11 mouse cellular contexts compared by ENCODE assay signal in the genomic region with DNA sequence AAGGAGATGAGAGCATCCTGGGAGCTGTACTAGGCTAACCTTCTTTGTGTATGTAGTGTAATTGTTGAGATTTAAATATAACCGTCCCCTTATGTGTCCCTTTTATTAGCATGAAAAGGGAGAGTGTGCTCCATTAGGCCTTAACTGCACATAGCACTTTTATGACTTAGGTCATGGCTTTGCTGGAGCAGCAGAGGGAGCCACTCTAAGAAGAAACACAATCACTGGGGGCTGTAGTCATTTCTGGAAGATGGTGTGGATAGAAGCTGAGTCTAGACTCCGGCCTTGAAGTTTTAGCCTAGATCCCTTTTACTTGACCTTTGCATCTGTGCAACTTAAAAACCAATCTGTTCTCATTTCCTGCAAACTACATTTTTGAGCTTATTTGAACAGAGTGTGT. TPM values are rescaled to one million over a fixed set of nuclear protein-coding genes. Genes with fewer than 3 reads are reported as not detected.
A peak's percentile ranks its signal among the peaks of the same experiment; 100 is the strongest.
DNase-seq lines count a peak whose midpoint lies in the region; ATAC-seq and TF ChIP-seq lines count a peak whose summit lies in the region.
"Had no signal": no experiment of that assay in that cellular context is flagged by ENCODE, and none has a peak within 500 bp of the region (broad histone marks: within the 10 kb centered on the region; RNA-seq: fewer than 3 reads in every experiment).

No protein-coding gene starts in this region.

- H3K4me1 ChIP-seq in intestine, embryonic 14.5 days (replicated peaks; ENCODE audit: control insufficient read depth, insufficient read depth, low read length) = peaks cover 20% of the 10 kb centered on the region
- H3K4me1 ChIP-seq in intestine, embryonic 16.5 days (ENCODE audit: control insufficient read depth, insufficient read depth, low read length) = no peaks in the 10 kb centered on the region
- H3K4me1 ChIP-seq in midbrain, embryonic 13.5 days (replicated peaks) = peaks cover 23% of the 10 kb centered on the region
- peaks cover 37% of the 10 kb centered on the region for H3K4me1 ChIP-seq in midbrain, embryonic 10.5 days
- peaks cover 13% of the 10 kb centered on the region; the same call in 1 of the 2 replicates for H3K4me1 ChIP-seq in hindbrain, embryonic 12.5 days
- no peaks in the 10 kb centered on the region for H3K4me1 ChIP-seq in stomach, postnatal 0 days (replicated peaks; ENCODE audit: control insufficient read depth, insufficient read depth)

- peak overlapping the region; percentile 83 for H3K4me2 ChIP-seq in intestine, embryonic 14.5 days (ENCODE audit: low read length)
- H3K4me2 ChIP-seq in intestine, embryonic 16.5 days (ENCODE audit: low read depth, low read length) = no peak overlapping the region
- H3K4me2 ChIP-seq in midbrain, embryonic 13.5 days (replicated peaks) = peak overlapping the region; percentile 90
- peak overlapping the region; percentile 86; the same call in 1 of the 2 replicates for H3K4me2 ChIP-seq in hindbrain, embryonic 12.5 days (replicated peaks)
- H3K4me2 ChIP-seq in stomach, postnatal 0 days (replicated peaks; ENCODE audit: low read depth) = no peak overlapping the region

- no peaks in the 10 kb centered on the region for H3K36me3 ChIP-seq in intestine, embryonic 14.5 days (ENCODE audit: control insufficient read depth, insufficient read depth, low read length)
- no peaks in the 10 kb centered on the region for H3K36me3 ChIP-seq in intestine, embryonic 16.5 days (ENCODE audit: control insufficient read depth, insufficient read depth, low read length)
- H3K36me3 ChIP-seq in midbrain, embryonic 13.5 days = no peaks in the 10 kb centered on the region
- no peaks in the 10 kb centered on the region for H3K36me3 ChIP-seq in midbrain, embryonic 10.5 days
- no peaks in the 10 kb centered on the region for H3K36me3 ChIP-seq in hindbrain, embryonic 12.5 days
- no peaks in the 10 kb centered on the region for H3K36me3 ChIP-seq in stomach, postnatal 0 days (ENCODE audit: control insufficient read depth, insufficient read depth, low read length)

- intact Hi-C loops in left cerebral cortex, postnatal 4 days (cut with DNase I) = loop anchor here (5.0 kb wide), 1 partner anchor 363 kb away; no protein-coding TSS in a partner anchor

- no peak overlapping the region for H3K27ac ChIP-seq in intestine, embryonic 14.5 days (ENCODE audit: low read depth)
- no peak overlapping the region for H3K27ac ChIP-seq in intestine, embryonic 16.5 days (ENCODE audit: low read length)
- H3K27ac ChIP-seq in midbrain, embryonic 13.5 days = no peak overlapping the region
- no peak overlapping the region for H3K27ac ChIP-seq in midbrain, embryonic 10.5 days (replicated peaks)
- no peak overlapping the region for H3K27ac ChIP-seq in hindbrain, embryonic 12.5 days
- H3K27ac ChIP-seq in stomach, postnatal 0 days (replicated peaks) = no peak overlapping the region

- no peak for DNase-seq in intestine, embryonic 14.5 days (ENCODE audit: low spot score)
- DNase-seq in midbrain, embryonic 10.5 days (ENCODE audit: low spot score) = no peak
- no peak for DNase-seq in stomach, postnatal 0 days (ENCODE audit: low spot score)
- no peak for DNase-seq in left cerebral cortex, postnatal 4 days
- no peak for DNase-seq in right cerebral cortex, postnatal 4 days
- DNase-seq: adrenal gland, adult 8-10 months; gastrocnemius, postnatal 14 days; thymus, postnatal 25 days had no signal

- TF ChIP-seq CTCF in stomach, postnatal 0 days (IDR thresholded peaks at IDR 0.05; ENCODE audit: low read depth) = peak; percentile 63

- 57% methylated on average over 2 of the region's 2 CpGs for WGBS in intestine, embryonic 14.5 days
- 48% methylated on average over 2 of the region's 2 CpGs for WGBS in intestine, embryonic 16.5 days
- 65% methylated on average over 2 of the region's 2 CpGs for WGBS in midbrain, embryonic 13.5 days
- 75% methylated on average over 2 of the region's 2 CpGs for WGBS in midbrain, embryonic 10.5 days
- WGBS in hindbrain, embryonic 12.5 days = 59% methylated on average over 2 of the region's 2 CpGs
- WGBS in stomach, postnatal 0 days = 55% methylated on average over 2 of the region's 2 CpGs

- H3K9ac ChIP-seq in intestine, embryonic 14.5 days (ENCODE audit: low read length) = no peak overlapping the region
- no peak overlapping the region for H3K9ac ChIP-seq in intestine, embryonic 16.5 days (ENCODE audit: low read depth, low read length)
- H3K9ac ChIP-seq in midbrain, embryonic 13.5 days (replicated peaks) = no peak overlapping the region
- no peak overlapping the region for H3K9ac ChIP-seq in hindbrain, embryonic 12.5 days
- H3K9ac ChIP-seq in stomach, postnatal 0 days (ENCODE audit: low read length) = no peak overlapping the region

- H3K4me3 ChIP-seq in intestine, embryonic 14.5 days (ENCODE audit: low read depth, low read length) = no peak overlapping the region
- no peak overlapping the region for H3K4me3 ChIP-seq in intestine, embryonic 16.5 days (ENCODE audit: low read length)
- H3K4me3 ChIP-seq in midbrain, embryonic 13.5 days (replicated peaks) = peak overlapping the region; percentile 11; the same call in 1 of the 2 replicates
- H3K4me3 ChIP-seq in midbrain, embryonic 10.5 days = no peak overlapping the region
- no peak overlapping the region for H3K4me3 ChIP-seq in hindbrain, embryonic 12.5 days
- no peak overlapping the region for H3K4me3 ChIP-seq in stomach, postnatal 0 days (ENCODE audit: low read depth, low read length)

- no peak for ATAC-seq in intestine, embryonic 14.5 days (replicated peaks; ENCODE audit: low FRiP score, low TSS enrichment, low read depth)
- ATAC-seq in intestine, embryonic 16.5 days = no peak
- ATAC-seq in midbrain, embryonic 13.5 days = no peak
- no peak for ATAC-seq in hindbrain, embryonic 12.5 days (ENCODE audit: low FRiP score)
- ATAC-seq in stomach, postnatal 0 days (ENCODE audit: low FRiP score, low TSS enrichment) = no peak

- no peaks in the 10 kb centered on the region; the same call in 1 of the 2 replicates for H3K27me3 ChIP-seq in intestine, embryonic 14.5 days (replicated peaks; ENCODE audit: control insufficient read depth, insufficient read depth, low read length)
- peaks cover 15% of the 10 kb centered on the region; the same call in 1 of the 2 replicates for H3K27me3 ChIP-seq in intestine, embryonic 16.5 days (replicated peaks; ENCODE audit: control insufficient read depth, insufficient read depth, low read length)
- peaks cover 21% of the 10 kb centered on the region for H3K27me3 ChIP-seq in midbrain, embryonic 13.5 days
- peaks cover 49% of the 10 kb centered on the region for H3K27me3 ChIP-seq in midbrain, embryonic 10.5 days (ENCODE audit: low read depth, poor library complexity, severe bottlenecking)
- peaks cover 9% of the 10 kb centered on the region; the same call in 1 of the 2 replicates for H3K27me3 ChIP-seq in hindbrain, embryonic 12.5 days
- no peaks in the 10 kb centered on the region for H3K27me3 ChIP-seq in stomach, postnatal 0 days (ENCODE audit: control insufficient read depth, insufficient read depth, low read length)

- no peaks in the 10 kb centered on the region for H3K9me3 ChIP-seq in intestine, embryonic 14.5 days (ENCODE audit: control insufficient read depth, low read length)
- H3K9me3 ChIP-seq in intestine, embryonic 16.5 days (ENCODE audit: control insufficient read depth, low read length) = no peaks in the 10 kb centered on the region
- no peaks in the 10 kb centered on the region for H3K9me3 ChIP-seq in midbrain, embryonic 13.5 days
- H3K9me3 ChIP-seq in midbrain, embryonic 10.5 days (replicated peaks) = no peaks in the 10 kb centered on the region
- H3K9me3 ChIP-seq in hindbrain, embryonic 12.5 days (replicated peaks) = no peaks in the 10 kb centered on the region
- no peaks in the 10 kb centered on the region for H3K9me3 ChIP-seq in stomach, postnatal 0 days (ENCODE audit: control insufficient read depth, low read length)

- no peak for TF ChIP-seq EP300 in stomach, postnatal 0 days (optimal IDR thresholded peaks at IDR 0.05)

RNA-seq across cellular contexts. Expression of a gene that starts 4.3 kb away (rescaled TPM):
- polyA plus RNA-seq in intestine, embryonic 14.5 days (2014; fragmentation: Nextera tagmentation; extraction: Ambion mirVana) = 14.9 and 17.2 TPM in 2 replicates
- polyA plus RNA-seq in intestine, embryonic 16.5 days (2015; fragmentation: Nextera tagmentation; extraction: Ambion mirVana) = 3.1 and 5.0 TPM in 2 replicates
- 9.9 and 11.2 TPM in 2 replicates for polyA plus RNA-seq in midbrain, embryonic 13.5 days (2015; fragmentation: Nextera tagmentation; extraction: Ambion mirVana)
- 5.8 and 6.8 TPM in 2 replicates for polyA plus RNA-seq in midbrain, embryonic 10.5 days (2016; fragmentation: Nextera tagmentation; extraction: Ambion mirVana)
- polyA plus RNA-seq in hindbrain, embryonic 12.5 days (2016; fragmentation: Nextera tagmentation; extraction: Ambion mirVana) = 21.5 and 21.7 TPM in 2 replicates
- 1.2 and 2.0 TPM in 2 replicates for polyA plus RNA-seq in stomach, postnatal 0 days (2015; fragmentation: Nextera tagmentation; extraction: Ambion mirVana)
- total RNA-seq in left cerebral cortex, postnatal 4 days (2021) = 10 to 100 TPM; 52.2 to 56.9 TPM

Comparison
In these comparisons a context has a peak if more than half of its experiments do, and no peak if none do; other contexts are left out.
1. H3K4me2 ChIP-seq: peak in intestine, embryonic 14.5 days (single experiment), midbrain, embryonic 13.5 days (single experiment) and hindbrain, embryonic 12.5 days (single experiment); none in intestine, embryonic 16.5 days (single experiment) and stomach, postnatal 0 days (single experiment).